Mouse (Mus musculus): ENCODE results near the gene Ppm1h. TPM values are rescaled to one million over a fixed set of nuclear protein-coding genes. Genes with fewer than 3 reads are reported as not detected.

The Ppm1h gene
- polyA plus RNA-seq, 1 experiment from 2014 or later = 5.1 TPM

DNA sequence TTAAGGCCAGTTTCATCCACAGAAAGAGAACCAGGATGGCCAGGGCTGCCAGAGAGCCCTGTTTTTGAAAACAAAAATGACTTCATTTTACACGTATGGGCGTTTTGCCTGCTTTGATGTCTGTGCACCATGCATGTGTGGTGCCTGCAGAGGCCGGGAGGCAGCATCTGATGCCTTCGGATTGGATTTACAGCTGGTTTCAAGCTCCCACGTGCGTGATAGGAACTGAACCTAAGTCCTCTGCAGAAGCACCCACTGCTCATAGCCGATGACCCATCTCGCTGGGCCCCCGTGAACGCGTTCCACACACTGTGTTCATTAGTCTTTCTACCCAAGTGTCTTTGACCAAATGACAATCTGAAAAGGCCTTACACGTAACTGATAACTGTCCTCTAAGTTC, 301.6 kb downstream of the Ppm1h start:
- peaks cover 24% of the 10 kb centered on the region for H3K36me3 ChIP-seq (ENCODE audit: control insufficient read depth, insufficient read depth, low read length)
- no peak for ATAC-seq (ENCODE audit: low read depth)
- no peak overlapping the region for H3K4me2 ChIP-seq (ENCODE audit: low read depth, low read length)
- peaks cover 7% of the 10 kb centered on the region; the same call in 1 of the 2 replicates for H3K4me1 ChIP-seq (ENCODE audit: control insufficient read depth, insufficient read depth, low read length)
- H3K4me3 ChIP-seq (ENCODE audit: low read depth, low read length) = no peak overlapping the region
- DNase-seq (ENCODE audit: low spot score) = no peak
- H3K27ac ChIP-seq (replicated peaks; ENCODE audit: low read depth, low read length) = no peak overlapping the region
- no peaks in the 10 kb centered on the region for H3K27me3 ChIP-seq (replicated peaks; ENCODE audit: control insufficient read depth, insufficient read depth, low read length)
- WGBS = 95% methylated on average over 12 of the region's 12 CpGs
- no peak overlapping the region for H3K9ac ChIP-seq (ENCODE audit: low read depth, low read length)
- H3K9me3 ChIP-seq (ENCODE audit: control insufficient read depth, low read length) = no peaks in the 10 kb centered on the region

DNA sequence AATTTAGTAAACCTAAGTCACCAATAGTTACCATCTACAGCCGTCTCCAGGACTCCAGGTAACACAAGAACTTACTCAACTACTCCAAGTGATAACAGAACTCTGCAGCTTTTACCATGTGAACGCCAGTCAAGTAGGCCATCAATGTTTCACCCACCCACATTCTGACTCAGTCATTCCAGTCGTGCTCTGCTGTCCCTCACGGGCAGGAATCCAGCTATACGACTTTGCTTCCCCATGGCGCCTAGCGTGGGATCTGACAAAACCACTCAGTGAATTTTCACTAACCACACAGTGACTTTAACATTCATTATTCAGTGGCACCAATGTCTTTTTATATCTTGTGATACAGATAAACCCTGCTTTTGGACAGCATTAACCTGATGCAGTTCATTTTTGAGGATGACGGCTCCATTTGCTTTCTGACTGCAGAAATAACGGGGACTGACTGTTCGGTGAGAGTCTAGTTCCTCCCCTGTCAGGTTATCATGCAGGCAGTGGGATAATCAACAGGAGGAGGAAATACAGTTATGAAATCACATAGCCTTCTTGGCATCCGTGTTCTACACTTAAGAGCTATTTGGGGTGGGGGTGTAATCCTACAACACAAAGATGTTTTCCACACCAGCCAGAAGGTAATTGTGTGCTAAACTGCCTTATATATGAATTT, 304.5 kb downstream of the Ppm1h start:
- ATAC-seq (ENCODE audit: low read depth) = no peak
- 63% methylated on average over 11 of the region's 11 CpGs for WGBS
- H3K9ac ChIP-seq (ENCODE audit: low read depth, low read length) = peak overlapping the region; percentile 99
- peak overlapping the region; percentile 67 for H3K4me3 ChIP-seq (ENCODE audit: low read depth, low read length)
- no peaks in the 10 kb centered on the region for H3K9me3 ChIP-seq (ENCODE audit: control insufficient read depth, low read length)
- H3K27me3 ChIP-seq (replicated peaks; ENCODE audit: control insufficient read depth, insufficient read depth, low read length) = no peaks in the 10 kb centered on the region
- no peak for DNase-seq (ENCODE audit: low spot score)
- H3K27ac ChIP-seq (replicated peaks; ENCODE audit: low read depth, low read length) = peak overlapping the region; percentile 99
- H3K4me2 ChIP-seq (ENCODE audit: low read depth, low read length) = peak overlapping the region; percentile 62
- peaks cover 18% of the 10 kb centered on the region for H3K4me1 ChIP-seq (ENCODE audit: control insufficient read depth, insufficient read depth, low read length)
- H3K36me3 ChIP-seq (ENCODE audit: control insufficient read depth, insufficient read depth, low read length) = peaks cover 24% of the 10 kb centered on the region

DNA sequence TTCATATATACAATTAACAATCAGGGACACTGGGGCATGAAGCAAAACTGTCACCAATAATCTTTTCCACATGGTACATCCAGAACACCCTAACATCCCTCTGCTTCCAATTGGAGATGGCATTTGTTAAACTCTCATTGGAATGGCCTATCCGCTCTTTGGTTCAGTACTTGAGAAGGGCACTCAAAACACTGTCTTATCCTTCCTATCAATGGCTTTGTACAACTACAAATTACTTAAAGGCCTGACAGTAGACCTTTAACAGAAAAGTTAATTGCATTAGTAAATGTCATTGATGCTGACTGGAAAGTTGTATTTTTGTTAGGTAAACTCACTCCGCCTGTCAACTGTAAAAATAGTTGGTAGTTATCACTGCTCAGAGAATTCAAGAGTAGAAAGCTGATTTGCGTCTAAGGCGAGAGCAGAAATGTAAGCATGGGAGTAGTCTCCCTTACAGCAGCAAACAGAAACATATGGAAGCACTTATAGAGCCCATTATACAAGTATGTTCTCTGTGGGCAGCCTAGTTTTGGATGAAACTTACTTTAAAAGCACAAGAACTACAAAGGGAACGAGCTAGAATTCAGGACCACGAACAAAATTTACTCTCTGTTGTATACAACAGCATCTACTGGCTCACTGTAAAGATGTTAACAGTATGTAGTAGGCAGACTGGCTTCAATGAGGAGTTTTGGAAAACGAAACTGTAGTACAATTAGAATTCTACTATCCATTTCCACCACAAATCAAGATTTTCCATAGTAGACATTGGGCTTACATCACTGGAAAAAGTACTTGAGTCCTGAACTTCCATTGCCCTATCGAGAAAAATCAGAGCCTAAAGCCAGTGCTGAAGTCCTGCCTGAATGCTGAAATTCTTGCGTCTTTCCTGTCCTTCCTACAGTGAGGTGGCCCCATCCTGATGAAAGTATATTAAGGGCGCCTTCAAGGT, 305.3 kb downstream of the Ppm1h start:
- Histone ChIP-seq H3K9ac (ENCODE audit: low read depth, low read length) (peak overlapping the region; percentile 99), H3K4me2 (ENCODE audit: low read depth, low read length) (peak overlapping the region; percentile 62), H3K4me3 (ENCODE audit: low read depth, low read length) (peak overlapping the region; percentile 67), H3K27me3 (replicated peaks; ENCODE audit: control insufficient read depth, insufficient read depth, low read length) (no peaks in the 10 kb centered on the region), H3K9me3 (ENCODE audit: control insufficient read depth, low read length) (no peaks in the 10 kb centered on the region), H3K27ac (replicated peaks; ENCODE audit: low read depth, low read length) (peak overlapping the region; percentile 99), H3K4me1 (ENCODE audit: control insufficient read depth, insufficient read depth, low read length) (peaks cover 18% of the 10 kb centered on the region), H3K36me3 (ENCODE audit: control insufficient read depth, insufficient read depth, low read length) (peaks cover 24% of the 10 kb centered on the region)
- 20% methylated on average over 10 of the region's 10 CpGs for WGBS
- ATAC-seq (ENCODE audit: low read depth) (no peak), DNase-seq (ENCODE audit: low spot score) (peak; percentile 79)

DNA sequence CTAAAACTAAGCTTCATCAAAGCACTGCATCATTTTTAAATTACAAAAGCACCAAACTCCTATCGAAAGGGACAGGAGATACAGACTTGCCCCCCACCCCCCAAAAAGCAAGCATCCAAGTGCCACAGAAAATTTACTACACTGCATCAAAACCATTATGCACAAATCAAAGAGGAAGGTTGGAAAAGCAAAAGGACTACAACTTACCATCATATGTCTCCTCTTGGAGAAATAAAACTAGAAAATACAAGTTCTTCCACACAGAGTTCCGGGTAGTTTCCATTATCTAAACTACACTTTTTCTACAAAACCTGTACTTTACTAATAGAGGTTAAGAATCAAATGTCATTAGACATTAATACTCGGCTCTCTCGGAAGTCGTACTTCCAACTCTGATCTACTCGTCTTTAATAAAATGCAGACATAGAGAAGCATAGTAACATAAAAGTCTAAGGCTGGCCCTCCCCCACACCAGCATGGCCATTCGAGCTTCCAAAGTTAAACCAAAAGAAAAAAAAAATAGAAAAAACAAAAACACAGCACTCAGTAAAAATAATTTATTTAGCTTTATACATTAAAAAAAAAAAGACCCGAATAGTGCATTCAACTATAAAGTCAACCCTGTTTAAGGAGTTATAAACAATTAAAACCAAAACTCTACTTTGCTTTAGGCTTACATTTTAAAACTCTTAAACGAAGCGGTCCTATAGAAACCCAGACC, 306.1 kb downstream of the Ppm1h start:
- WGBS = 1% methylated on average over 10 of the region's 10 CpGs
- Histone ChIP-seq H3K9me3 (ENCODE audit: control insufficient read depth, low read length) (no peaks in the 10 kb centered on the region), H3K27me3 (replicated peaks; ENCODE audit: control insufficient read depth, insufficient read depth, low read length) (no peaks in the 10 kb centered on the region), H3K4me2 (ENCODE audit: low read depth, low read length) (peak overlapping the region; percentile 62), H3K4me1 (ENCODE audit: control insufficient read depth, insufficient read depth, low read length) (peaks cover 18% of the 10 kb centered on the region), H3K27ac (replicated peaks; ENCODE audit: low read depth, low read length) (peak overlapping the region; percentile 99), H3K36me3 (ENCODE audit: control insufficient read depth, insufficient read depth, low read length) (peaks cover 20% of the 10 kb centered on the region), H3K4me3 (ENCODE audit: low read depth, low read length) (peak overlapping the region; percentile 67), H3K9ac (ENCODE audit: low read depth, low read length) (peak overlapping the region; percentile 99)
- no peak for DNase-seq (ENCODE audit: low spot score)
- no peak for ATAC-seq (ENCODE audit: low read depth)

DNA sequence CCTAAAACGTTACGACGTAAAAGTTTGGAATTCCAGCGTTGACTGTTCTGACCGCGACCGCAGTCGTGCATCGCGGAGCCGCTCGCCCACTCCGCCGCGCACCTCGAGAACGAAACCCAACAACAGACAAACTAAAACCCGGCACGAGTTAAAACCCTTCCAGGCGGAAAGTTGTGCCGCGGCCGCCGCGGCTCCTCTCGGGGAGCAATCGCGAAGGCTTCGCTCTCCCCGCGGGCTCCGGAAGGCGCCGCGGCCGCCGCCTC, 306.6 kb downstream of the Ppm1h start:
- Histone ChIP-seq H3K4me1 (ENCODE audit: control insufficient read depth, insufficient read depth, low read length) (peaks cover 18% of the 10 kb centered on the region), H3K4me2 (ENCODE audit: low read depth, low read length) (peak overlapping the region; percentile 62), H3K4me3 (ENCODE audit: low read depth, low read length) (peak overlapping the region; percentile 67), H3K27ac (replicated peaks; ENCODE audit: low read depth, low read length) (peak overlapping the region; percentile 99), H3K36me3 (ENCODE audit: control insufficient read depth, insufficient read depth, low read length) (peaks cover 17% of the 10 kb centered on the region), H3K27me3 (replicated peaks; ENCODE audit: control insufficient read depth, insufficient read depth, low read length) (no peaks in the 10 kb centered on the region), H3K9ac (ENCODE audit: low read depth, low read length) (peak overlapping the region; percentile 99), H3K9me3 (ENCODE audit: control insufficient read depth, low read length) (no peaks in the 10 kb centered on the region)
- ATAC-seq (ENCODE audit: low read depth) = no peak
- WGBS = under 1% methylated on average over 35 of the region's 37 CpGs
- peak; percentile 56 for DNase-seq (ENCODE audit: low spot score)

DNA sequence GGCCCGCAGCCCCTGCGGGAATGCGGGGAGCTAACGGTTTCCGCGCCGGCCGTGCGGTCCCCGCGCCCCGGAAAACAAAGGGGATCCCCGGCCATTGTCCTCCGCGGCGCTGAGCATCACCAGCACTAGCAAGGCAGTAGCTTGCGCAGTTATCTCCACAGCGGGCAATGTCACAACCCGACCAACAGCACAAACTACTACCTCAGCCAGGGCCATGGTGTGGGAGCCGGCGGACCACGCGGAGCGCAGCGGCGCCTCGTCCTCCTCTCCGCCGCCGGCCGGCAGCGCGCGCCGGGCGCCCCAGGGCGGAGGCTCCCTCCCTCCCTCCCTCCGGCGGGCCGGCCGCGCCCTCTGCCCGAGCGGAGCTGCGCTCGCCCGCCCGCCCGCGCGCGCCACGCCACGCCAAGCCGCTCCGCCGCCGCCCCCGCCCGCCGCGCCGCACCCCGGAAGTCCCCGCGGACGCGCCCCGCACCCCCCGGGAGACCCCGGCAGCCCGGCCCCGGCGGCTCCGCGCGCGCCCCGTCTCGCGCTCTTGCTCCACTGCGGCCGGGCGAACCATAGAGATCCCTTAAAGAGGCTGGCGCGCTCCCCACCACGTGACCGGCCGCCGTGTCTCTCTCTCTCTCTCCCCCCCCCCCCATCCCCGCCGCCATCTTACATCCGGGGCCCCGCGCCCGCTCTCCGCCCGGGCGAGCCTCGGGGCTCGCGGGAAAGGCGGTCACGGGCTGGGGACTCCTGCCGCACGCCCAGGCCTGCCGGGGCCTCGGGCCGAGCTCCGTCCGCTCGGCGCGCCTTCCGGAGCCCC, 307.2 kb downstream of the Ppm1h start:
- H3K4me2 ChIP-seq (ENCODE audit: low read depth, low read length) = peak overlapping the region; percentile 62
- H3K36me3 ChIP-seq (ENCODE audit: control insufficient read depth, insufficient read depth, low read length) = peaks cover 15% of the 10 kb centered on the region
- 0% methylated on average over 2 of the region's 115 CpGs for WGBS
- DNase-seq (ENCODE audit: low spot score) = peak; percentile 95
- peaks cover 18% of the 10 kb centered on the region for H3K4me1 ChIP-seq (ENCODE audit: control insufficient read depth, insufficient read depth, low read length)
- no peaks in the 10 kb centered on the region for H3K9me3 ChIP-seq (ENCODE audit: control insufficient read depth, low read length)
- H3K27me3 ChIP-seq (replicated peaks; ENCODE audit: control insufficient read depth, insufficient read depth, low read length) = no peaks in the 10 kb centered on the region
- H3K9ac ChIP-seq (ENCODE audit: low read depth, low read length) = peak overlapping the region; percentile 99
- ATAC-seq (ENCODE audit: low read depth) = peak; percentile 88
- H3K4me3 ChIP-seq (ENCODE audit: low read depth, low read length) = peak overlapping the region; percentile 67
- H3K27ac ChIP-seq (replicated peaks; ENCODE audit: low read depth, low read length) = peak overlapping the region; percentile 99

DNA sequence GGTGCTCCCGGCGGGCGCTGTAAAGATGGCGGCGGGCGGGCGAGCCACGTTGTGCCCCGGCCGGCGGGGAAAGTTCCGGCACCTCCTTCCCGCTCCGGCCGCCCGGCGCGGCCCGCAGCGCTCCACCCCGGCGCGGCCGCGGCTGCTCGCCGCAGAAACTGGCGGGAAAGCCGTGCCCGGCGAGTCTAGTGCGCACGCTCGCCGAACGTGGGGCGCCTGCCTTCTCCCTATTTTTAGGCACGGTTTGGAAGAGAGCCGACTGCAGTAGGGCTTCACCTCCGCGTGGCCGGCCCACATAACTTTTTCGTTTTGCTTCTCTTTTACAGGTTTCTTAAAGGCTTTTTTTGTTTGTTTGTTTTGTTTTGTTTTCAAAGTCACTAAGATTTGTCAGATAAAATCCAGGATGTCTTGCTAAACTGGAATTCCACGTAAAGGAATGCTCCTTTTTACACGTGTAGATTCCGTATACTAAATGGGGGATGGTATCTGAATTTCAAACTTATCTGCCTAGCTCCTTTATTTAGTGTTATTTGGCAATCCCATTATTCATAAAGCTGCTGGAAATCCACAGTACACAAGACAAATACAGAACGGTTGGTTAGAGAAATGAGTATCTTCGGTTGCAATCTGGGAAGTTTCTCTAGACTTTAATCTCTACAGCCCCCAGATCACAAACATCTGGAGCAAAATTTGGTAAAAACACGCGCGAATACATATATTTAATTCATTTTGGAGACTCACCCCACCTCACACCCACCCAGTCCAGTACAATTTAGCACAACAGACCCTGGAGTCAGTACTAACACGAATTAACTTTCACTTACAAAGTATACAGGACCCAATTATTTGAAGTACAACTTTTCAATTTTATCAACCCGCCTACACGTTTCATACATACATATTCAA, 308.0 kb downstream of the Ppm1h start:
- no peaks in the 10 kb centered on the region for H3K9me3 ChIP-seq (ENCODE audit: control insufficient read depth, low read length)
- peak overlapping the region; percentile 67 for H3K4me3 ChIP-seq (ENCODE audit: low read depth, low read length)
- peaks cover 12% of the 10 kb centered on the region for H3K36me3 ChIP-seq (ENCODE audit: control insufficient read depth, insufficient read depth, low read length)
- peak overlapping the region; percentile 99 for H3K9ac ChIP-seq (ENCODE audit: low read depth, low read length)
- peaks cover 18% of the 10 kb centered on the region for H3K4me1 ChIP-seq (ENCODE audit: control insufficient read depth, insufficient read depth, low read length)
- peak; percentile 73 for ATAC-seq (ENCODE audit: low read depth)
- peak overlapping the region; percentile 99 for H3K27ac ChIP-seq (replicated peaks; ENCODE audit: low read depth, low read length)
- H3K4me2 ChIP-seq (ENCODE audit: low read depth, low read length) = peak overlapping the region; percentile 61
- DNase-seq (ENCODE audit: low spot score) = peak; percentile 92
- 6% methylated on average over 48 of the region's 54 CpGs for WGBS
- H3K27me3 ChIP-seq (replicated peaks; ENCODE audit: control insufficient read depth, insufficient read depth, low read length) = no peaks in the 10 kb centered on the region

Data from embryonic facial prominence, embryonic 14.5 days (tissue).